Mouse (Mus musculus): ENCODE measurements around the gene Pltp.
"Not testable (repeated sequence)": the region's sequence is repeated elsewhere in the genome, so short reads cannot be mapped to it uniquely, and the experiment has no call there.

Pltp gene

DNA sequence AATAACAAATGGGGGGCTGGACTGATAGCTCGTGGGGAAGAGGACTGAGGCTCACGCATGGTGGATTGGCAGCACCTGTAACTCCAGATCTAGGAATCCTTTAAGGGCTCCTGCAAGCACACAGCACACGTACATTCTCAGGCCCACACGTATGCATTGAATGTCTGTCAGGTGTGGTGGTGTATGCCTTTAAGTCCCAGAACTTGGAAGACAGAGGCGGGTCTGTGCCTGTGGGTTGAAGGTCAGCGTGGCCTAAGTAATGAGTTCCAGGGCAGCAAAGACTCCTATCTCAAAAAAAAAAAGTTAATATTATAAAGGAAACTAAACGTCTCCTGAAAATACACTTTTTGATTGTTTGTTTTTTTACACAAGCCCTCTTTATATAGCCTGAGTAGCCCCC is 50.9 kb downstream of the Pltp start:
- no peak for DNase-seq (ENCODE audit: low spot score in 2 of 2)

DNA sequence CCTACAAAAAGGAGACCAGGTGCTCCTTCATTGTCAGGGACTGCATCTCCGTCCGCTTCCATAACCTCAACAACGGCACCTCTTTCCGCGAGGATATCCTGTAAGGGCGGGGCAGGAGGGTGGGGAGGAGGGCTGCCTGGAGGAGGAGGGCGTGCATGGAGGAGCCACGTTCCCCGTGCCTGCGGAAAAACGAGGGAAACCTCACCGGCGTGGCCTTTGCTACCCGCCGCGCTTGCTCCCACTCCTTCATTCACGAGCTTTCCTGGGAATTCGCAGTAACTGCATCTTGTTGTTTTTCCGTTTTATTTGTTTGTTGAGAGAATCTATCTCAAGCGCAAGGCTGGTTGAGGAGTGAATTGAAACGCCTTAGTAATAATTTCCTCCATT is 52.2 kb downstream of the Pltp start:
- no peak for DNase-seq (ENCODE audit: low spot score in 2 of 2)

DNA sequence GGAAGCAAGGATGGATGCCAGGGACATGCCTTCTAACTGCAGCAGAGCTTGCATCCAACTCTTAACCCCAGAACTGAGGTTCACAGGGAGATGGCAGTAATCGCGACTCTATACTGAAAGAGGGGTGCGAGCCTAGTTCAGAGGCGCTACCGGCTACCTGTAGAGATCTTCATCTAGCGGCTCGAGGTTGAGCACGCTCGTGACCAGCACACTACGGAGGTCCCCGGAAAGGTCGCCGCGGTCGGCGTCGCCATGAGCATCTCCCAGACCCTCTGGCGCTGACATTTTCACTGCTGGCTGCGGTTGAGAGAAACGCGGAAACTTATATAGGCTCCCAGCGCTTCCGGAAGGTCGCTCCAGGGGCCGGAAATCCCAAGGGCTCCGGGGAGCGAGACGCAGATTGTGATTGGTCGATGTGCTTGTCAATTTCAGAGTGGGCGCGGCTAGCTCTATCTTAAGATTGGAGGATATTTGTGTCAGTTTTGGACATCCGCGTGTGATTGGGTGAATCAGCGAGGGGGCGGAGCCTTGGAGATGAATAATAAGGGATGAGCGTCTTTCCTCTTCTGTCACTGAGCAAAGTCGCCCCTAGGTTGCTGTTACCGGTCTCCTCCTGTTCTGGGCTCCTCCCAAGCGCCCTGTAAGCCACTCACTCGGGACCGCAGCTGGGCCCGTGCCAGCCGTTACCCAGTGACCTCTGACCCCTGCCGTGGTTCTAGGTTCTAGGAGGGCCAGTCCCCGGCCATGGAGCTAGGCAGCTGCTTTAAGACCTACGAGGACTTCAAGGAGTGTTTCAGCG is 52.8 kb downstream of the Pltp start, which contains the start of the genes Acot8 and Zswim3:
TSS of gene Acot8 (minus strand) at position 350 of the 799 bp plus-strand sequence.
TSS of gene Zswim3 (plus strand) at position 566 of the 799 bp plus-strand sequence.
- peak; percentile 98 to 99 for DNase-seq (ENCODE audit: low spot score in 2 of 2)

DNA sequence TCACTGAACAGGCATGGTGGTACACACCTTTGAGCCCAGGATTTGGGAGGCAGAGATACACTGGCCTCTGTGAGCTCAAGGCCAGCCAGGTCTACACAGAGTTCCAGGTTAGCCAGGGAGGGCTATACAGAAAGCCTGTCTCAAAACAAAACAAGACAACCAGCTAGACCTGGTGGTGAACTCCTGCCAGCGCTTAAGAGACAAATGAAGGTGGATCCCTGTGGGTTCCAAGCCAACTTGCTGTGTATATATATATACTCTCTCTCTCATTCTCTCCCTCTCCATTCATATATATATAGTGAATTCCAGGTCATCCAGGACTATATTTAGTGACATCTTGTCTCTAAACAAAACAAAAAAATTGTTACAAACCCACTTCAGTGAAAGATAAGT is 53.6 kb downstream of the Pltp start:
- no peak for DNase-seq (ENCODE audit: low spot score in 2 of 2)

DNA sequence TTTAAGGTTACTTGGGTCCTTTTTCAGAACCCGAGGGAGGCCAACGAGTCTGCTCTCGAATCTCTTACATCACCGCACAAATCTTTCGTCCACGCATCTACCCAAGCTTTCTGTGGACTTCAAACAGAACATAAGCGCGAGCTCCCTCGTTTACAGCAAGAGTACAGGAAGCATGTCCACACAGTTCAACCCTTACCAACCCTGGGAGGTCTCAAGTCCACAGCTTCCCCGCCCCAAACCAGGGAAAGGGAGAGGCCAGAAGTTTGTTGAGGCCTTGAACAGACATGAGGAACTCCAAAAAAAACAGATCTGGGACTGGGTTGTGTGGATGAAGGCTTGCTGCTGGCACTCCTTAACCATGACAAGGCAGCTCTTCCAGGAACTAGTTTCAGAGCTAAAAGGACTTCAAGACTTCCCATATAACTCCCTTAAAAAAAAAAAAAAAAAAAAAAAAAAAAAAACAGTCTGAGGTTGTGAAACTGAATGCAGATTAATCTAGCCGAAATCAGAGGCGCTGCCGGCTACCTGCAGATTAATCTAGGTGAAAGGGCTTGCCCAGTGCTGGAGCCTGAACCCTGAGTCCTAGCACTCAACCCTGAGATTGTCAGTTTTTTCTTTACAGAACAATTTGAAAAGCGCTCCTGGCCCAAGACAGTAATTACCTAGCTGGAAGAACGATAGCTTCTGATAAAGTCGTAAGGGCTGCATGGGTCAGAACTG is 54.1 kb downstream of the Pltp start:
- no peak for DNase-seq (ENCODE audit: low spot score in 2 of 2)

DNA sequence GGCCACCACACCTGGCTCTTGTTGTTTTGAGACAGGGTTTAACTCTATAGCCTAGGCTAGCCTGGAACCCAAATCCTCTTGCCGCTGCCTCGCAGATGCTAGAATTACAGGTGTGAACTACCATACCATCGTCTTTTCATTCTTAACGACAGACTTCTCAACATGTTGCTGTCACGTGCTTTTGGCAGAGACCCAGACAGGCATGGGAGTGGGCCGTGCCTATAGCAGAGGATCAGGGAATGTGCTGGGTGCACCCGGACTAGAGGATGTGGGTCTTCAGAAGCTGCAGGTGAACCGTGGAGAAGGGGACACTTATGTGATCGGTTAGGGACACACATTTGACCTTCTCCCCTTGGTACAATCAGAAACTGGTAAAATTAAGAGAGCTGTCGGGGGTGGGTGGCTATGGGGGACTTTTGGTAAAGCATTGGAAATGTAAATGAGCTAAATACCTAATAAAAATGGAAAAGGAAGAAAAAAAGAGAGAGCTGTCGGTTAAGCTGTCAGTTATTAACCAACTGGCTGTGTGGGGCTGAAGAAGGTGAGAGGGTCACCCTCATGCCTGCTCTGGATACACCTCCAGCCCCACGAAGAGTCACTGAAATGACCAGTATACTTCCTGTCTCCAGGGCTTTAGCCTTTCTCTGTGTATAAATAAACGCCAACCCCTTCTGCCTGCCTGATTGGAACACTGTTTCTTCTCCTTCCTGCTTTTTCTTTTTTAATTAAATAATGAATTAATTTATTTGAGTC is 57.1 kb downstream of the Pltp start:
- DNase-seq (ENCODE audit: low spot score in 2 of 2), result no peak

DNA sequence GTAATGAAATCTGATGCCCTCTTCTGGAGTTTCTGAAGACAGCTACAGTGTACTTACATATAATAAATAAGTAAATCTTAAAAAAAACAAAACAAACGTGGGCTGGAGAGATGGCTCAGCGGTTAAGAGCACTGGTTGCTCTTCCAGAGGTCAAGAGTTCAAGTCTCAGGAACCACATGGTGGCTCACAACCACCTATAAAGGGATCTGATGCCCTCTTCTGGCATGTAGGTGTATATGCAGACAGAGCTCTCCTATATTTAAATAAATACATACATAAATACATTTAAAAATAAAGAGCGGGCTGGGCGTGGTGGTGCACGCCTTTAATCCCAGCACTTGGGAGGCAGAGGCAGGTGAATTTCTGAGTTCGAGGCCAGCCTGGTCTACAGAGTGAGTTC is 59.0 kb downstream of the Pltp start:
- DNase-seq (ENCODE audit: low spot score in 2 of 2), result not testable (repeated sequence)

DNA sequence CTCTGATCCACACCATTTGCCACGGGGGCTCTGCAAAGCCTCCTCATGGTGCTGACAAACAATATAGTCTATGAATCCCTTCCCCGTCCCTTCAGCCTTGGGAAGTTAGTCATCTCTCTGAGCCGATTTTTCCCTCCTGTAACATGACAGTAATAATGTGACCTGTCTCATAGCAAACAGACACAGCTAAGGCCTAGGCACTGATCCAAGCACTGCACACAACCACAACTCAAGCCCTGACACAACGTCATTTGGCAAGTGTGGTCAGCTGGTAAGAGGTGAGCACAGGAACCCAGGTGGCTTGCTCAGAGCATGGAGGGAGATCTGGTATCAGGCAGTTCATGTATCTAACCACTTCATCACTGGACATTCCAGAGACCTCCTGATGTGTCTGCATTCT is 61.6 kb downstream of the Pltp start:
- DNase-seq (ENCODE audit: low spot score in 2 of 2), result no peak

DNA sequence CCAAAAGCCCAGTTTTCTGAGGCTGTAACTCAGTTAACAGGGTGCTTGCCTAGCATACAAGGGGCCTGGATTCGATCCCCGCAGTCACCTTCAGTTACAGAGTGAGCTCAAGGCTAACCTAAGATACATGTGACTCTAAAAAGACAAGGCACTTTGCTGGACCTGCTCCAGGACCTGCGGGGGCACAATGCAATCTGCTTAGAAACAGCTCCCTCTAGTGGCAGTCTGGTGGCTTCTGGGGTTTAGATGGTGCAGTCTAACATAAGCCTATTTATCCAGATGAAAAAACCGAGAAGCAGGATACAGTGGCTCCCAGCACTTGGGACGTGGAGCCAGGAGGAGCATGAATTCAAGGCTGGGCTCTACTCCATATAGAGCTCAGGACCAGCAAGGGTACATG is 63.2 kb downstream of the Pltp start:
- DNase-seq (ENCODE audit: low spot score in 2 of 2), result peak; percentile 83 to 89

DNA sequence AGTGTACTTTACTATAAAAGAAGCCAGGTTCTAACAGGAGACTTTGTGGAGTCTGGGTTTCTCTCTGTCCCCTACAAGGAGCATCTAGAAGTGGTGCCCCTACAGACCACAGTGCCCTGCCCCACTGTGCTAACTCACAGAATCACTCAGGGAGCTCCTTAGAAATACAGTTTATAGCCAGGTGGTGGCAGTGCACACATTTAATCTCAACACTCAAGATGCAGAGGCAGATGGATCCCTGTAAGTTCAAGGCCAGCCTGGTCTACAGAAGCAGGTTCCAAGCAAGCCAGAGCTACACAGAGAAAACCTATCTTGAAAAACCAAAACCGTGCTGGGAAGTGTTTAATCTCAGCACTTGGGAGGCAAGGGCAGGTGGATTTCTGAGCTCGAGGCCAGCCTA is 63.7 kb downstream of the Pltp start:
- no peak for DNase-seq (ENCODE audit: low spot score in 2 of 2)

DNA sequence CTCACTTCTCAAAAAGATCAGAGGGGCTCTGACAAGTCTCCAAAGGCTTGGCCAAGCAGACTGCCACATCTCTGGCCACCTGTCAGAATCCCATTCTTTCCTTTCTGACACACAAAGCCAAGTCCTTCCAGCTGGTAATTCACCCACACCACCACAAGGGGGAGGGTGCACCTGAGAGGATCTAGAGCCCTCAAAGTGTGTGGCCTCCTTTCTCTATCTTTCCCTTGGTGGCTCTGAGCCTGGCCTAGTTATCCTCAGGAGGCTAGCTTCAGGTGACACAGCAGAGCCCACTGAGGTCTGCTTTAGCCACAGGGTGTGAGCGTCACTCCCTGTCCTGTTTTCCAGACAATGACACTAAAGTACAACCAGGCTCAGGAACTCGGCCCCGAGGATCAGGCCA is 64.3 kb downstream of the Pltp start:
- peak; percentile 73 to 87 for DNase-seq (ENCODE audit: low spot score in 2 of 2)

DNA sequence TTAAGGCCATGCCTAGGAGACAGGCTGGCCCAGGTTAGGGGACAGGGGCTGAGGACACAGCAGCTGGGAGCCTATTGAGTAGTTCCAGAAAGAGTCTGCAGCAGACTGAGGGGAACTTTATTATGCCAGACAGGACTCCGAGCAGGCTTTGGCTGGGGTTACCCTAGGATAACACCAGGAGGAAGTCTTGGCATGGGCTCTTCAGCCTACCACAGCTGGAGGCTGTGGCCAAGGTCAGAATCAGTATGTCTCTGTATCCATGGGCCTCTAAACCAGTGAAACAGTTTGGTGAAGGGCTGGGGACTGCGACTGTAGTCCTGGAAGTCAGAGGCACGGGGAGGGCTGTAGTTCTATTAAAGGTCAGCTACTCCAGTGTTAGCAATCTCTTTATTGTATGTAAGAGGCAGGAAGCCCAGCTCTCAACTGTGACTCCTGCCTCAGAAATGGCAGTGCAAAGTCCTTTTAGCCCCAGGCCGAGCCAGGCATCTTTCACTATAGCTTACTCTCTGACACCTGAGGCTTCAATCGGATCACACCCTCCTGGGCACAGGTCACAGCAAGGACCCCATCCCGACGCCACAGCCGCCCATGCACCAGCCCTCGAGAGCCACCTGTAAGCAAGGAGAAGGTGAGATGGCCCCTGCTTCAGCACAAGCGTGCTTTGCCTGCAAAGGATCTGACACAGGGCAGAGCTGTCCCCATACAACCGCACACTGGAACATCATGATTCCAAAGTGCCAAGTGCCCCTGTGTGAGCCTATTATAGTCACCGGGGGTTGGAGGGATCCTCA is 64.9 kb downstream of the Pltp start:
- no peak for DNase-seq (ENCODE audit: low spot score in 2 of 2)

DNA sequence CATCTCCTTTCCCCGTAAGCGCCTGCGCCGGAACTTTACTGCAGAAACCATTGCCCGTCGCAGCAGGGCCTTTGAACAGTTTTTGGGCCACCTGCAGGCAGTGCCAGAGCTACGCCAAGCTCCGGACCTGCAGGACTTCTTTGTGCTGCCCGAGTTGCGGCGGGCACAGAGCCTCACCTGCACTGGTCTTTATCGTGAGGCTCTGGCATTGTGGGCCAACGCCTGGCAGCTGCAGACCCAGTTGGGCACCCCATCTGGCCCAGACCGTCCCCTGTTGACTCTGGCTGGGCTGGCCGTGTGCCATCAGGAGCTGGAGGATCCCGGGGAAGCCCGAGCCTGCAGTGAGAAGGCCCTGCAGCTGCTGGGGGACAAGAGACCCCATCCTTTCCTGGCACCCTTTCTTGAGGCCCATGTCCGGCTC is 65.7 kb downstream of the Pltp start:
- no peak for DNase-seq (ENCODE audit: low spot score in 2 of 2)

DNA sequence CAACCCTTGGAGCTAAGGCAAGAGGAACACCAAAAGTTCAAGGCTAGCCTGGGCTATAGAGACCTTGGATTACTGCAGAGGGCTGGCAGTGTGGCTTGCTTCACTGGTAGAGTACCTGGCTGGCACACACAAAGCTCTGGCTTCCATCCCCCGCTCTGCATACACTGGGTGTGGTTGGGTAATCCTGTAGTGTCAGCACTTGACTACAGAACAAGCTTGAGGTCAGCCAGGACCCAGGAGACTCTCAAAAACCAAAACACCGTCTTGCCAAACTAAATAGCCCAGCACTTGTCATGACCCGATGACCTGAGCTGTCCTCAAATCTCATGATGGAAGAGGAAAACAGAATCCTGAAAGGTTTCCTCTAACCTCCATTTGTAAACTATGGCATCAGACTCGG is 67.1 kb downstream of the Pltp start:
- no peak for DNase-seq (ENCODE audit: low spot score in 2 of 2)

Data from spleen, postnatal 4 days (tissue).